Mouse (Mus musculus) midbrain, embryonic 11.5 days (tissue): ENCODE data around the gene Parva. TPM values are rescaled to one million over a fixed set of nuclear protein-coding genes. Genes with fewer than 3 reads are reported as not detected.

Experiments
- ATAC-seq: fragments of 200-750 bp; cut with Nextera tagmentation; 2 replicates; pipeline ENCODE4 v1.8.0; 2017; ENCODE audit warnings: moderate TSS enrichment, moderate library complexity; ENCODE audit not compliant: low FRiP score
- DNase-seq: peaks from one replicate; pipeline ENCODE4 v3.0.0; 2015; ENCODE audit warnings: low spot score; ENCODE audit errors: missing footprints
- H3K27ac ChIP-seq: fragments of 300-500 bp; sonication (generic); 2 replicates; pipeline ENCODE4 v1.5.1; 2014; ENCODE audit warnings: low read depth, low read length
- H3K27me3 ChIP-seq: fragments of 300-500 bp; sonication (generic); 2 replicates; pipeline ENCODE4 v1.6.1; 2014; ENCODE audit warnings: mild to moderate bottlenecking, low read length, moderate library complexity, mixed read lengths; ENCODE audit not compliant: control insufficient read depth, insufficient read depth
- H3K36me3 ChIP-seq: fragments of 300-500 bp; sonication (generic); 2 replicates; pipeline ENCODE4 v1.6.1; 2014; ENCODE audit warnings: mild to moderate bottlenecking, low read length, moderate library complexity, mixed read lengths; ENCODE audit not compliant: control insufficient read depth, insufficient read depth
- H3K4me1 ChIP-seq: fragments of 300-500 bp; sonication (generic); 2 replicates; pipeline ENCODE4 v1.6.1; 2014; ENCODE audit warnings: low read length; ENCODE audit not compliant: control insufficient read depth, insufficient read depth
- H3K4me2 ChIP-seq: fragments of 300-500 bp; sonication (generic); 2 replicates; pipeline ENCODE4 v1.6.1; 2014; ENCODE audit warnings: mild to moderate bottlenecking, moderate library complexity
- H3K4me3 ChIP-seq: fragments of 300-500 bp; sonication (generic); 2 replicates; pipeline ENCODE4 v1.5.1; 2014; ENCODE audit warnings: low read depth, low read length
- H3K9ac ChIP-seq: fragments of 300-500 bp; sonication (generic); 2 replicates; pipeline ENCODE4 v1.6.1; 2014; ENCODE audit warnings: low read length
- H3K9me3 ChIP-seq: fragments of 300-500 bp; sonication (generic); 2 replicates; pipeline ENCODE4 v1.6.1; 2016; ENCODE audit warnings: low read length; ENCODE audit not compliant: control insufficient read depth
- WGBS: fragments of 180-500 bp; shearing (Covaris S2); extraction: QIAGEN DNeasy Blood & Tissue Kit; methylation state at CpG from one replicate; pipeline ENCODE4 v1.1.7; 2014; 5-methylcytosine and 5-hydroxymethylcytosine counted together
- polyA plus RNA-seq: library from polyadenylated mRNA; unstranded; fragments of >200 nt; fragmentation: Nextera tagmentation; extraction: Ambion mirVana; gene quantifications from 2 replicates; pipeline ENCODE4 v1.2.1, GENCODE M21; 2014

Gene Parva
- 50.0 and 50.2 TPM in 2 replicates for polyA plus RNA-seq

DNA sequence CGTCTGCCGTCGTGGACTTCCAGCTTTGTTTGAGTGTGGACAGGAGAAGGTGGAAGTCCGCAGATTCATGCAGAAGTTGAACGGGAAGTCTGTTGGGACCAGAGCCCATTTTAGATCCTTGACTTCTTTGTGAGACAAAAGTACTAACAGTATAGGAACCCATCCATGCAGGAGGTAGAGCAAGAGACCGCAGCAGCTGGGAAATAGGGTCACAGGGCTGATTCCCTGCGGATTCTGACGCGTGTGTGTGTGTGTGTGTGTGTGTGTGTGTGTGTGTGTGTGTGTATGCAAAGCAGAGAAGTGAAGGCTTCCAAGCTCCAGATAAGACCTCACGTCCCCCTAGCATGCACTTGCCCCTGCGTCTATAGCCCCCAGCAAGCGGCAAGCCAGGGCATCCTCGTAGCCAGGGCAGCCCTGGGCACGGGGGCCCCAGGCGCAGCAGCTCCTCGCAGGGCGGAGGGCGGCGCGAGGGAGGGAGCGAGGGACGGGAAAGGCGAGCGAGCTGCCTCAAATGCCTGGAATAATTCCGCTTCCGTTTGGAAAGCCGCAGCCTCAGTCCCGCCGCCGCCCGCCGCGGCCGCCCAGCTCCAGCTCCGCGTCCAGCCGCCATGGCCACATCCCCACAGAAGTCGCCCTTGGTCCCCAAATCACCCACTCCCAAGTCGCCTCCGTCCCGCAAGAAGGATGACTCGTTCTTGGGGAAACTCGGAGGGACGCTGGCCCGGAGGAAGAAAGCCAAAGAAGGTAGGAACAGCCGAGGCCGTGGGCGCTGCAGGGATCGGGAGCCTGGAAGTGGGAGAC, at the start of gene Parva:
Gene Parva, plus strand, starts transcription at position 149 of the 801 bp plus-strand sequence.
- Histone ChIP-seq H3K36me3 (no peaks in the 10 kb centered on the region), H3K4me1 (peaks cover 8% of the 10 kb centered on the region), H3K9ac (peak within 1 kb of the TSS; percentile 95), H3K9me3 (no peaks in the 10 kb centered on the region; the same call in 1 of the 2 replicates), H3K27me3 (no peaks in the 10 kb centered on the region), H3K4me2 (peak within 1 kb of the TSS; percentile 88), H3K27ac (peak within 1 kb of the TSS; percentile 62), H3K4me3 (peak within 1 kb of the TSS; percentile 66)
- DNase-seq (peak; percentile 98), ATAC-seq (peak; percentile 82)
- WGBS: 3% methylated on average over 46 of the region's 49 CpGs

DNA sequence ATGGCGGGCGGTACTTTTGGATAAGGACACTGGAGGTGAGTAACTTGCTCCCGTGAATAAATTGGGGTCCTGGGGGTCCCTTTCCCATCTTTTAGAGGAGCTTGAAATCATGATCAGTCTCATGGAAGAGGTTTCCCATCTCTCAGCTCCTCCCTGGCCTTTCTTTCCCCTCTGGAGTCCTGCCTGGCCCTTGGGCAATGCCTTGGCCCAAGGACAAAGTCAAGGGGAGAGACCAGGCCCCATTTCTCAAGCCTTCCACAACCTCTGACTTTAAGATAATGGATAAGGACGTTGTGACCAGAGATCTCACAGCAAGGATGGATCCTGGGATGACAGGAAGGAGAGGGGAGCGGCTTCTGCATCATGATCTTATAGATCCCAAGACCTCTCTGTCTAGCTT, 49.2 kb upstream of the Parva start:
- 84% methylated on average over 5 of the region's 5 CpGs for WGBS
- Histone ChIP-seq H3K36me3 (no peaks in the 10 kb centered on the region), H3K4me2 (no peak overlapping the region), H3K27me3 (no peaks in the 10 kb centered on the region), H3K9me3 (no peaks in the 10 kb centered on the region), H3K4me1 (no peaks in the 10 kb centered on the region), H3K27ac (no peak overlapping the region), H3K4me3 (no peak overlapping the region), H3K9ac (no peak overlapping the region)
- DNase-seq: peak; percentile 78
- no peak for ATAC-seq

DNA sequence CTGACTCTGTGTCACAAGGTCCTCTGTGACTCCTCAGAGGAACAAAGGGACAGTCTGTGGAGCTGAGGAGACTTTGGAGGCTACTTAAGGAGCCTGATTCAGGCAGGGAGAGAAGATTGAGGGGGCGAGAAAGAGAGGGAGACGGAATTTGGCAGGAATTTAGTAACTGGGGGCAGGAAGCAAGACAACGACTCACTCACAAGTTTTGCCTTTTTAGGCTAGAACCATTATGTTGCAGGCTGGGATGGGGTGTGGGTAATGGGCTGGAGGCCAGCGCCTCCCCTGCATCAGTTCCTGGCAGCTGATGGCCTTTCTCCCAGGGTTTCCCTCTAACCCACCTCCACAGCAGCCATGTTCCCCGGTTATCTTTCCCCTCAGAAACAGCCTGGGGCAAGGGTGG, 48.8 kb upstream of the Parva start:
- no peak for ATAC-seq

DNA sequence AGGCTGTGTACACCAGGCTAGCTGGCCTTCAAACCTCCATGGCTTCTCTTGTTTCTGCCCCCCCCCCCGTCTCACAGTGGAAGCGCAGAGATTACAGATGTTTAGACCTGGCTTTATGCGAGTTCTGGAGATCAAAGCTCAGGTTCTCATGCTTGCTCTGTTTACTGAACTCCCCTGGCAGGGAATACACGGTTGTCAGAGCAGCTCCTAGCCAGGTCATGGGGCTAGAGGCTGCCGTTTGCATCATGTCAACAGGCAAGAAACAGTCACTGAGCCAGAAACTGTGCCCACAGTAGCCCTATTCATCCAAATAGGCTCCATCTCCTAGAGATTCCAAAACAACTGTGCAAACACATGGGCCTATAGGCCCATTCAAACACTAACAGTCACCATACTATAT, 40.8 kb upstream of the Parva start:
- Histone ChIP-seq H3K4me3 (no peak overlapping the region), H3K4me1 (peaks cover 17% of the 10 kb centered on the region; the same call in 1 of the 2 replicates), H3K27ac (no peak overlapping the region), H3K4me2 (no peak overlapping the region), H3K27me3 (no peaks in the 10 kb centered on the region), H3K36me3 (no peaks in the 10 kb centered on the region), H3K9me3 (no peaks in the 10 kb centered on the region), H3K9ac (no peak overlapping the region)
- WGBS: 77% methylated on average over 5 of the region's 5 CpGs
- ATAC-seq: no peak
- peak; percentile 64 for DNase-seq

More for the DNA sequence above, 48.8 kb upstream of the Parva start:
- no peak overlapping the region for H3K4me3 ChIP-seq
- DNase-seq: no peak
- no peak overlapping the region for H3K4me2 ChIP-seq
- 89% methylated on average over 5 of the region's 5 CpGs for WGBS
- no peaks in the 10 kb centered on the region for H3K36me3 ChIP-seq
- H3K9me3 ChIP-seq: no peaks in the 10 kb centered on the region
- H3K9ac ChIP-seq: no peak overlapping the region
- no peaks in the 10 kb centered on the region for H3K27me3 ChIP-seq
- H3K4me1 ChIP-seq: no peaks in the 10 kb centered on the region
- no peak overlapping the region for H3K27ac ChIP-seq

DNA sequence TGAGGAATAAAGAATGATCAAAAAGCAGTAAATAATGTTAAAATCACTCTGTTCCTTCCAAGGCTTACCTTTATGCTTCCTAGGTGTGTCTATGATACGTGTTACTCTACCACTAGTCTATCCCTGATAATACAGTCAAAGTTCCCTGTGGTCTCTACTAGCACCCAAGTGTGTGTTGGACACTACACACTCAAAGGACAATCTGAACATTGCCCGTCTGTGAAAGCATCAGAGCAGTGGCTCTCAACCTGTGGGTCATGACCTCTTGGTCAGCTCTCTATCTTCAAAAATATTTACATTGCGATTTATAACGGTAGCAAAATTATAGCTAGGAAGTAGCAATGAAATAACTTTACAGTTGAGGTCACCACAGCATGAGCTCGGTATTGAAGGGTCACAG, 39.4 kb upstream of the Parva start:
- Histone ChIP-seq H3K27ac (no peak overlapping the region), H3K9me3 (no peaks in the 10 kb centered on the region), H3K9ac (no peak overlapping the region), H3K4me2 (no peak overlapping the region), H3K4me1 (peaks cover 17% of the 10 kb centered on the region; the same call in 1 of the 2 replicates), H3K27me3 (no peaks in the 10 kb centered on the region), H3K36me3 (no peaks in the 10 kb centered on the region), H3K4me3 (no peak overlapping the region)
- ATAC-seq (no peak), DNase-seq (peak; percentile 2)
- 80% methylated on average over 5 of the region's 5 CpGs for WGBS

DNA sequence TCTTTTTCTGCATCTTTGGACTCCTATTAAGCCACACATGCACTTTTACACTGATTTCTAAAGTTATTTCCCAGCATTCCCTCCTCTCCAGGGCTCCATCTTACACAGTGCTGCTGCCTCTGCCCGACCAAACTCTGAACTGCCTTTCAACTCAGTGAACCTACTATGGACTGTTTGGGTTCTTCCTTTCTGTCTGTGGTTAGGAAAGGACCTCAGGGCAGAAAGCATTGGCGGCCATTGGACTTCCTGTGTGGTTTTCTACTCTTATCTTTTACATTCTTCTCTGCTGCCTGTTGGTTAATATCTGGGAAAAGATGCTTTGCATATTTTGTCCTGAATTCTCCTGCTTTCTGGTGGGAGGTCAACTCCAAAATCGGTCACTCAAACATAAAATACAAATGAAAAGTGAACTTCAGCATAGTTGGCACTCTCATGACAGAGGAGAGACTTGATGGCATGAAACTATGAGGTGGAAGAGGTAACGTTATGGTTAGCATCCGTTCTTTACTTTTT, 38.9 kb upstream of the Parva start:
- DNase-seq (peak; percentile 59), ATAC-seq (no peak)
- peaks cover 17% of the 10 kb centered on the region; the same call in 1 of the 2 replicates for H3K4me1 ChIP-seq
- H3K36me3 ChIP-seq: no peaks in the 10 kb centered on the region
- H3K27me3 ChIP-seq: no peaks in the 10 kb centered on the region
- no peak overlapping the region for H3K4me3 ChIP-seq
- no peak overlapping the region for H3K9ac ChIP-seq
- no peak overlapping the region for H3K4me2 ChIP-seq
- WGBS: 88% methylated on average over 5 of the region's 5 CpGs
- no peak overlapping the region for H3K27ac ChIP-seq
- H3K9me3 ChIP-seq: no peaks in the 10 kb centered on the region

DNA sequence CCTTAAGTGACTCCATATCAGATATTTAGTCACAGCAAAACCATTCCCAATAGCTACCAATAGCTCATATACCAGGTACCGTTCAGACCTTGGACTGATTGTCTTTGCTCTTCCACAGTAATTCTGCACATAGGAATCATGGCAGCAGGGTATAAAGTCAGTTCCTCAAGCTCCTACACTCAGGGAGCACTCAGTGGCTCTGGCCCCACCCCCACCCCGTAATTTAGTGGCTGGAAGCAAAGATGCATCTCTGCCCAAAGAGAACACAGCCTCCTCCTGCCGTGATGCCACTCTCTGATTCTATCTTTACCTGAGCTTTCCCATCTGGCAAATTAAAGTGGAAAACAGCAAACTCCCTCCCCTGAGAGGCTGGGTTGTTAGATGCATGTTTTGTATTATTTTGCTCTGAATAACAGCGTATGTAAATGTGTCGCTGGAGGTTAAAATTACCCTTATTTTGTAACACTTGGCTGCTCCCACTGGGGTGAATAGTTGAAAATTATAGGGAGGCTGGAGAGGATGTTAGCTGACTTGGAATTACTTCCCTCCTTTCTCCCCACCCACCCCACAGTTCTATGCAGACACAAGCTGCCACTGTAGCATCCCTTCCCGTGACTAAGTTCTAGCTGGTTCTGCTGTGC, 37.6 kb upstream of the Parva start:
- H3K36me3 ChIP-seq: no peaks in the 10 kb centered on the region
- DNase-seq (peak; percentile 75), ATAC-seq (no peak)
- H3K4me1 ChIP-seq: peaks cover 17% of the 10 kb centered on the region; the same call in 1 of the 2 replicates
- 0 out of 2 replicates have a peak overlapping the region, but pooled peaks have one; percentile 16 for H3K9ac ChIP-seq
- no peak overlapping the region for H3K27ac ChIP-seq
- H3K4me2 ChIP-seq: no peak overlapping the region
- H3K27me3 ChIP-seq: no peaks in the 10 kb centered on the region
- 58% methylated on average over 6 of the region's 6 CpGs for WGBS
- no peaks in the 10 kb centered on the region for H3K9me3 ChIP-seq
- no peak overlapping the region for H3K4me3 ChIP-seq

DNA sequence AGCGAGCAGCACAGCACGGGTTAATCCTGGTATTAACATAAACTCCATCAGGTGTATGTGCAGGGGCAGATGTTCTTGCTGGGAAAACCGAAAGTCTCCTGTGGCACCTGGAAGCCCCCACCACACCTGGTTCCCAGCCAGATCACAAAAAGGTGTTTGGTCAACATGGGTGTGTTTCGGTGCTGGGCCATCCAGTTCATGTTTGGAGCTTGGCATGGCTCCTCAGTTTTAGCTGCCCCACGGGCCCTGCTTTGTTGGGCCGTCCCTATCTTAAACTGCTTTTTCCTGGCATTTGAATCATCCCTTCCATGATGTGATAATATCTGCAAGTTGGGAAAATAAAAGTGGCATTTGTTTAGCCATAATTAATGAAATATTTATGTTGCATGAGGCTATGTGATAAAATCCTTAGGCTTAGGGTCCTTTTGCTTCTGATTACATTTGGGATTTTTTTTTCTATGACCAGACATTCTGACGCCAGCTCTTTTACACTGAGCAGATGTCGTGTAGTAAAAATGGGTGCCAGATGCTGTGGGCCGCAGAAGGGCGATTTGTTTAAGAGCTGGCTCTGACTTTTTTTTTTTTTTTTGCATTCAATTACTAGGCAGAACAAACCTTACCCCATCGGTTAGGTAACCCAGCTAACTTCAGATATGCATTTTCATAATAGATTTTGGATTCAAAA, 36.9 kb upstream of the Parva start:
- no peaks in the 10 kb centered on the region for H3K9me3 ChIP-seq
- H3K4me3 ChIP-seq: no peak overlapping the region
- H3K9ac ChIP-seq: no peak overlapping the region
- no peak overlapping the region for H3K4me2 ChIP-seq
- DNase-seq: peak; percentile 81
- WGBS: 44% methylated on average over 11 of the region's 11 CpGs
- ATAC-seq: no peak
- H3K27me3 ChIP-seq: no peaks in the 10 kb centered on the region
- H3K4me1 ChIP-seq: peaks cover 17% of the 10 kb centered on the region; the same call in 1 of the 2 replicates
- no peak overlapping the region for H3K27ac ChIP-seq
- H3K36me3 ChIP-seq: no peaks in the 10 kb centered on the region
